Mouse (Mus musculus): ENCODE results near the gene Kbtbd13.

Kbtbd13 gene

DNA sequence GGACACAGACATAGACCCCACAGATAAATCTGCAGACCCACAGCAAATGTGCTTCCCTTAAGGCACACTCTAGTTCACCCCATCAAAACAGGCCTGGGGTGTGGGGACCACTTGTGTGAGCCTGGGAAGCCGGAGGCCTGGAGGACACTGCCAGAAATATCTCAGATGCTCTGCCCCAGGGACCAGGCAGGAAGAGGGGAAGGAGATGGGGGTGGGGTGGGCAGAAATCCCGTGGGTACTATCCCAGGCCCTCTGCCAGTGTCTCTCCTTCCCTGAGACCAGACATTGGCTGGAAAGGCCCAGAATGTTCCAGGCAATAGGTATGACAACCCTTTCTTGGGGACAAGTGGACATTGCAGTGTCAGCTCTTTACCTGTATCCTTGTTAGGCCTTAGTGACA, 2.2 kb upstream of the Kbtbd13 start:
- DNase-seq (ENCODE audit: low read depth, low spot score) = no peak

DNA sequence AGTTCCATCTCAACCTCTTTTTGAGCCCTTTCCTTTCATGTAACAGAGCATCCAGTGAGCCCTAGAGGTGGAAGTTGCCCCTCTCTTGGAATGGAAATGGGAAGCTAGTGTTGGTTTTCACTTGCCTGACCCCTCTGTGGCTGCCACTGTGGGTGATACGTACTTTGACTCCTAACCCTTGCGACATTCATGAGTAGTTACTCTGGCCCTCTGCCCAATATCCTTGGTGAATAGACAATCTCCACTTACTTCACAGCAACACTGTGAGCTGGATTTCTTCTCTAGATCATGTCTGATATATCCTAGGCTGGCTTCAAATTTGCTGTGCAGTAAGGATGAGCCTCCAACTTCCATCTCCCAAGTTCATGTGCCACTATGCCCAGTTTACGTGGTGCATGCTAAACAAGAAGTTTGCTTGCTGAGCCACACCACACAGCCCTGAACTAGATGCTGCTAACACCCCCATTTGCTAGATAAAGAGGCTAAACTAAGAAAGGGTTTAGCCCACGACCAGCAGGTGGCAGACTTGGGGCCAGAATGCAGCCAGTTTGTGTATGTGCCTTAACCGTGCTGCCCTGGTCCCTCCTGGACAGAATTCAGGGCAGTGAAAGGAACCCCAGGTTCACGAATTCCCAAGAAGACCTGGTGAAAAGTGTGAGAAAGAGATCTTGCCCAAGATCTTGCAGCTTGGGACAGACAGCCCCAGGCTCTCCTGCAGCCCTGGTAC, 1.3 kb upstream of the Kbtbd13 start:
- peak; percentile 46 for DNase-seq (ENCODE audit: low read depth, low spot score)

GRCm38 (mm10) chr9:65390752-65391612, 470 bp downstream of the Kbtbd13 start:
- DNase-seq (ENCODE audit: low read depth, low spot score) = peak; percentile 9

- no peak for DNase-seq (ENCODE audit: low read depth, low spot score)
Measured at GRCm38 (mm10) chr9:65386373-65387140, 4.9 kb downstream of the Kbtbd13 start.

DNA sequence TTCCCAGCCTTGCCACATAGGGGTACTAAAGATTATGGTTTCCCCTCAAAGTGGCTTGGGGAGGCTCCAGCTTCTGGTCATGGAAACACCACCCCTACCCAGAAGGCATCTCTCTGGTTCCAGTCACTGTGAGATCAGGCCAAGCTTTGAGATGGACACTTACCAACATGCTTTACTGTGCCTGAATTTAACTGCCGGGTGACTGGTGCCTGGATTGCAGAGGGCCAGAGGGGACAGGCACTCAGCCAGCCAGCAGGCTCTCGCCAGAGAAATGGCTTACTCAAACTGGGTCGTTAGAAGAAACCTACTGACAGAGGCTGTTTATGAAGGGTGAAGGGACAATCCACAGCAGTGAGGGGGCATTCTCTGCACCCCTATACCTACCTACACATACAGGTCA, 7.2 kb downstream of the Kbtbd13 start:
- DNase-seq (ENCODE audit: low read depth, low spot score) = no peak

DNA sequence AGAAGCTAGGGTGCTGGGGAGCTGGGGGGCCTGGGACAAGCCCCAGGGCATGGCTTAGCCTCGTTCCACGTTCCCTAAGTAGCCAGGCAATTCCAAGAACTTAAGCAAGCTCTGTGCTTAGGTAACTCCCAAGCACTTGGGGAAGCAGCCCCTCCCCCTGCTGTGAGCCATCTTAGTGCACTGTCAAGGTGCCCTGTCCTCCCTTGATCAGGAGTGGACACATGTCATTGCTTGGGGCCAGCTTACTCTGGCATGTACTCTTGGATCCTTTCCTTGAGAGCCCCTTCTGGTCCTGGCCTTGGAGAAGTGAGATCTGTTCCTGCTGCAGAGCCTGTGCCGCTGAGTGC, 8.7 kb downstream of the Kbtbd13 start:
- no peak for DNase-seq (ENCODE audit: low read depth, low spot score)

DNA sequence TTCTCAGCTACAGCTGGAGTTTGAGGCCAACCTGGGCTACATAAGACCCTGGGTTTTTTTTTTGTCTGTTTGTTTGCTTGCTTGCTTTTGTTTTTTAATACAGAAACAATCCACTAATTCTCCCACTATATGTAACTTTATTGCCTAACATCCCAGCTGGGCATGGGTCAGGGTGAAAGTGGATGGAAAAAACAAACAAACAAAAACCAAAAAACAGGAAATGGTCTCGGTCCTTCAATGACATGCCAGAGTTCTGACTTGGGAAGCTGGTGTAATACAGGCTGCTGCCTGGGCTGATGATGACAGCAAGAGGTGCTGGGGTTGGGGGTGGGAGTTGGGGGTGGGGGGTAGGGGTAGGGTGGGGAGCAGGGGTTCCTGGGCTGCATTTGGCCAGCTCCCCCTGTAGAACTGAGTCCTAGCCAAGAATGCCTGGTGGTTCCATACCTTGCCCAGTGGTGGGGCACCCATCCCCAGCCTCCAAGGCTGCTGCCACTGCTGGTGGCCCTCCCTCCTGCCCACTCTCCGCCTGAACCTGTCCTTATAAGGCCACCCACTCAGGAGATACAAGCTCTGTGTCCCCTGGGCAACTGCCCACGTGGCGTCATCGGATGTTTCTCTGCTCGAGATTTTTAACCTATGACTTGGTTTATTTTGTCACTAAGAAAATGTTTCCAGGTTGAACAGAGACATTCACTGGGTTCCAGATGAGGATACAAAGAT, 9.3 kb downstream of the Kbtbd13 start:
- no peak for DNase-seq (ENCODE audit: low read depth, low spot score)

DNA sequence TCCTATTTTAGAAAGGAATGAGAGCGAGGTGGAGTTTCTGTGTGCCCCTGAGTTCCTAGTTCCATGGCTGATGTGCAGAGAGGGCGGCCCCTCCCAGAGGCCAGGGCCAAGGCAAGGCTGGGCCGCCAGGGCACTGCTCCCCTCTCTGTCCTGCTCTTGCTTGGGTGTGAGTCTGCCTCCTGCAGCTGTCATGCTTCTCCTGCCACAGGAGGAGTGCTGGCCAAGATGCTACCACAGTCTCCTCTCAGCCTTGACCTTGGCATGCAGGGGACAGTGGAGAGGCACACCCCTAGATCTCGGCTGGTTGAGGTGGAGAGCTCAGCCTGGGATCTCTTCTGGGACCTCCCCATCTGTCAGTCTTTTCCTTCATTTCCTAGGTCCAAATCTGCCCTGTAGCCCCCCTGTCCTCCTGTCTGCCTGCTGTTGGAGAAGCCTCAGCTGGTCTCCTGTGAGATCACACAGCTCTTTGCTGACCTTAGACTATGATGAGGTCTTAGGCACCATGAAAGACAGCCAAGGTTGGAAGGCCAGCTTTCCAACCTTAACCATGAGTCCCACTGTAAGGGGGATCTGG, 10.3 kb downstream of the Kbtbd13 start:
- DNase-seq (ENCODE audit: low read depth, low spot score) = no peak

- DNase-seq (ENCODE audit: low read depth, low spot score) = no peak
Measured at GRCm38 (mm10) chr9:65375163-65375934, 16.1 kb downstream of the Kbtbd13 start.

DNA sequence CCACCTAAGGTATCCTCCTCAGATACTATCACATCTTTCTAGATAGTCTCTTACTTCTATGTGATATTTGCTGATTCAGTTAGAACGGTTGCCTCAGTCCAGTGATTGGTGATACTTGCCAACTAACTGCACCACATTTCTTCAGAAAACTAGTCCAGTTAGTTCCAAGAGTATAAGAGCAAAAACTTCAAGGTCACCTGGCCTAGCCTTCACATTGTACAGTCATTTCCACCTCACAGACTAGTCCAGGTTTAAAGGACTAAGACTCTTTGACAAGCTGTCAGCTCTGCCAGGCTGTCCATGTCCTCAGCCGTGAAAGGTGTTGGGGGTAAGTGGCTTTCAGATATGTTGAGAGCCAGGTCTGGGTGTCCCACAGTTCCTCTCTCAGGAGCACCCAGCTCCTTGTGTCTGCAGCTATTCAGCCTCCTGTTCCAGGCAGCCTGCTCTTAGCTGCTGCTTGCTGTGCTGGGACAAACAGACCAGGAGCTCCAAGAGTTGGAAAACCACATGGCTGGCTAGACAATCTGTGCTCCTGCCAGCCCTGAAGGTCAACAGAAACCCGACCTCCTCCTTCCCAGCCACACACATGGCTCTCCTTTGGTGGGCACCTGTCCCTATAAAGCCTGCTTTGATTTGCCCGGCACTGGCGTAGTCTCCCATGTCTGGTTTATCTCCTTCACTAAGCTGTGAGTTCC, 16.8 kb downstream of the Kbtbd13 start:
- no peak for DNase-seq (ENCODE audit: low read depth, low spot score)

DNA sequence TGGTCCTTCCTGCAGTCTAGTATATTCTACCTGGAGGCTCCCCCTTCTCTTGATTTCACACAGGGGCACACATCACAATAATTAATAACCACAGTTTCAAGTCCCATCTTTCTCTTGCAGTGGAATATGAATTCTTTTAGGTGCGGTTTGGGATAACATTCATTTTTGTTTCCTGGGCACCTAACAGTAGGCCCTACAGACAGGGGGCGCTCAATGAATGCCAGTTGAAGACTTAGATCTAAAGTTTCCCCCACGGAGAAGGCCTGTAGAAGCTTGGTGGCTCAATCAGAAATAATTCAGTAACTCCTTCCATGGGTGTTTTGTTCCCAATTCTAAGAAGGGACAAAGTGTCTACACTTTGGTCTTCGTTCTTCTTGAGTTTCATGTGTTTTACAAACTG, 19.0 kb downstream of the Kbtbd13 start:
- peak; percentile 10 for DNase-seq (ENCODE audit: low read depth, low spot score)

DNA sequence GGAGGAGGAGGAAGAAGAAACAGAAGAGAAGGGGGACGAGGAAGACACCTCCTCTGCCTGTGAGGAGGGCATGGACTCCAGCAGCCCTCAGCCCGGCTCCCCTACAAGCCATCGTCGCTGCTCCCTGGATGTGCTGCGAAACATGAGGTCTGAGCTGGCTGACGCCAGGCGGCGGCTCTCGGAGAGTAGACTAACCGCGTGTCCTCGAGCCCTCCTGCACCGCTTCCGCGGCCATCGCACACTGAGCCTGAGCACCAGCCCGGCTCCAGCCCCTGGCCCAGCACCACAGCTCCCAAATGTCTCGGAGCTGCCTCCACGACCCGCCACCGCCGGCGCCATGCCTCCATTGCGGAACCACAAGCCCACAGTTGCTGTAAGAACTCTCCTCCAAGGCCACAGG, 19.7 kb downstream of the Kbtbd13 start:
- no peak for DNase-seq (ENCODE audit: low read depth, low spot score)

GRCm38 (mm10) chr9:65365721-65366120, 25.7 kb downstream of the Kbtbd13 start:
- DNase-seq (ENCODE audit: low read depth, low spot score) = no peak

GRCm38 (mm10) chr9:65363684-65364083, 27.8 kb downstream of the Kbtbd13 start:
- no peak for DNase-seq (ENCODE audit: low read depth, low spot score)

DNA sequence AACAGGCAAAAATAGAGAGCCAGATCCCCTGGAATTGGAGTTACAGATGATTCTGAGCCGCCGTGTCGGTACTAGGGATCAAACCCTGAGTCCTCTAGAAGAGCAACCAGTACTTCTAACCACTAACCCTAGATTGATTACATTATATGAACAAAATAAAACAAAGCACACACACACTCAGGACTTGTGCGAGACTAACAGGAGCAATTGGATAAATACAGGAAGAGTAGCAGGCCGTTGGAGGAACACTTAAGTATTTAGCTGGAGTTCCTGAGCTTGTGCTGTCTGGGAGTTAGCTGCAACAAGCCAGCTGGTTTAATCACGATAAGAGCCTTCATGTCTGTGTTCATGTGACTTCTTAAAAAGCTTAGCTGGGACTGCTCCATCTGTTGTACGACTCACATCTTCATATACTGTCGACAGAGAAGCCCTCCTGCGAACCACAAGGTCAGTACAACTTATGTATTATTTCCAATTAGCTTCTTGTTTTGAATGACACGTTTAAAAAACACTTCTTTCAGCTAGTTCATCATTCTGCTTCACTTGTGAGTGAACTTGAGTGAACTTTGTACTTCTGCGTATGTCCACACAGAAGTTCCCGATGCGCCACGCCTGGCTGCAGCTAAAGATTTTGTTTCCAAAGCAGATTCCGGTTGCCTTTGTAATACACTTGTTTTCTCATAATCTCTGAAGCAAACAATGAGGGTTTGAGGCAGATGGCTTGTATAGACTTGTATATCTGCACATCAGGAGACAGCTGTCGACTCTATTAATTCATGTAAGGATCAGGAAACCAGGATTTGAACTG, 30.6 kb downstream of the Kbtbd13 start, which contains the start of gene Ubap1l:
Gene Ubap1l, plus strand, starts transcription at position 401 of the 808 bp plus-strand sequence.
- no peak for DNase-seq (ENCODE audit: low read depth, low spot score)

GRCm38 (mm10) chr9:65358956-65359480, 32.4 kb downstream of the Kbtbd13 start:
- no peak for DNase-seq (ENCODE audit: low read depth, low spot score)

GRCm38 (mm10) chr9:65356971-65357370, 34.5 kb downstream of the Kbtbd13 start:
- DNase-seq (ENCODE audit: low read depth, low spot score) = no peak

- no peak for DNase-seq (ENCODE audit: low read depth, low spot score)
Measured at GRCm38 (mm10) chr9:65356561-65356960, 34.9 kb downstream of the Kbtbd13 start.

GRCm38 (mm10) chr9:65353251-65353650, 38.2 kb downstream of the Kbtbd13 start:
- DNase-seq (ENCODE audit: low read depth, low spot score) = no peak
